Mouse (Mus musculus): Measurements from ENCODE around the gene March9. TPM values are rescaled to one million over a fixed set of nuclear protein-coding genes. Genes with fewer than 3 reads are reported as not detected.

The March9 gene
- total and polyA plus RNA-seq, 2 experiments from 2014 or later = 9.8 to 84.0 TPM

GRCm38 (mm10) chr10:127061513-127061912 lies 1.5 kb upstream of the March9 start:
- 48% methylated on average over 2 of the region's 2 CpGs for WGBS
- no peak for TF ChIP-seq CTCF (IDR thresholded peaks at IDR 0.05)
- H3K9me3 ChIP-seq (ENCODE audit: low read length) = no peaks in the 10 kb centered on the region
- no peak for DNase-seq (ENCODE audit: low spot score)
- H3K27me3 ChIP-seq (ENCODE audit: insufficient read depth, low read length) = no peaks in the 10 kb centered on the region
- no peak for ATAC-seq (ENCODE audit: low FRiP score)
- H3K4me3 ChIP-seq (ENCODE audit: low read depth, low read length) = peak overlapping the region; percentile 86
- peak overlapping the region; percentile 92 for H3K27ac ChIP-seq (ENCODE audit: low read depth, low read length)
- H3K9ac ChIP-seq (replicated peaks; ENCODE audit: low read length, poor library complexity, severe bottlenecking) = peak overlapping the region; percentile 96
- peak overlapping the region; percentile 87 for H3K4me2 ChIP-seq (ENCODE audit: low read depth, low read length, poor library complexity, severe bottlenecking)
- peaks cover 24% of the 10 kb centered on the region for H3K36me3 ChIP-seq (ENCODE audit: insufficient read depth, low read length)
- peaks cover 4% of the 10 kb centered on the region; the same call in 1 of the 2 replicates for H3K4me1 ChIP-seq (ENCODE audit: insufficient read depth, low read length)

DNA sequence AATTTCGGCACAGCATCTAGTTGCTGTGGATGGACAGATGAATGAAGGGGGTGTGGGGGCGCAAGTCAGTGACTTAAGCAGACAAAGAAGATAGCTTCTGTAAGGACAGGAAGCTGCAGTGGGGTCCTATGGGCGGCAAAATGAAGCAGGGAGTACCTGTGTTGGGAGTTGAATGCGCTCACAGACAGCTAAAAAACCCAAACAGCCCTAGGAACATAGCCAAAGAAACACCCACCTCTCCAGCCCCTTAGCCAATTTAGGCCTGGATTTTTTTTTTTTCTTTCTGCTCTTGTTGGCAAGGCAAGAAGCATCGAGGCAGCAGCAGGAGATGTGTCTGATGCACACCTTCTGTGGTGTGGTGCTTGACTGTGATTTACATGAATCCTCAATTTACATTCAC lies 1.1 kb upstream of the March9 start:
- H3K27me3 ChIP-seq (ENCODE audit: insufficient read depth, low read length) = no peaks in the 10 kb centered on the region
- no peak for ATAC-seq (ENCODE audit: low FRiP score)

GRCm38 (mm10) chr10:127059174-127059967 lies 613 bp downstream of the March9 start:
- DNase-seq (ENCODE audit: low spot score) (peak; percentile 49), ATAC-seq (ENCODE audit: low FRiP score) (no peak)
- H3K9me3 ChIP-seq (ENCODE audit: low read length) = no peaks in the 10 kb centered on the region
- H3K36me3 ChIP-seq (ENCODE audit: insufficient read depth, low read length) = peaks cover 31% of the 10 kb centered on the region
- peak overlapping the region; percentile 87 for H3K4me2 ChIP-seq (ENCODE audit: low read depth, low read length, poor library complexity, severe bottlenecking)
- H3K27ac ChIP-seq (ENCODE audit: low read depth, low read length) = peak overlapping the region; percentile 92
- WGBS = under 1% methylated on average over 50 of the region's 92 CpGs
- H3K9ac ChIP-seq (replicated peaks; ENCODE audit: low read length, poor library complexity, severe bottlenecking) = peak overlapping the region; percentile 96
- 0 out of 2 replicates have a peak, but pooled peaks cover 4% of the 10 kb centered on the region for H3K4me1 ChIP-seq (ENCODE audit: insufficient read depth, low read length)
- TF ChIP-seq CTCF (IDR thresholded peaks at IDR 0.05) = no peak
- H3K27me3 ChIP-seq (ENCODE audit: insufficient read depth, low read length) = no peaks in the 10 kb centered on the region
- peak overlapping the region; percentile 86 for H3K4me3 ChIP-seq (ENCODE audit: low read depth, low read length)

More for the DNA sequence above, 1.1 kb upstream of the March9 start:
- Histone ChIP-seq H3K4me2 (ENCODE audit: low read depth, low read length, poor library complexity, severe bottlenecking) (peak overlapping the region; percentile 87), H3K36me3 (ENCODE audit: insufficient read depth, low read length) (peaks cover 27% of the 10 kb centered on the region), H3K9me3 (ENCODE audit: low read length) (no peaks in the 10 kb centered on the region), H3K4me1 (ENCODE audit: insufficient read depth, low read length) (peaks cover 4% of the 10 kb centered on the region; the same call in 1 of the 2 replicates), H3K4me3 (ENCODE audit: low read depth, low read length) (peak overlapping the region; percentile 86), H3K27ac (ENCODE audit: low read depth, low read length) (peak overlapping the region; percentile 92), H3K9ac (replicated peaks; ENCODE audit: low read length, poor library complexity, severe bottlenecking) (peak overlapping the region; percentile 96)
- TF ChIP-seq CTCF (IDR thresholded peaks at IDR 0.05) = no peak
- 18% methylated on average over 5 of the region's 5 CpGs for WGBS
- DNase-seq (ENCODE audit: low spot score) = no peak

GRCm38 (mm10) chr10:127058708-127059107 lies 1.3 kb downstream of the March9 start:
- no peak for TF ChIP-seq CTCF (IDR thresholded peaks at IDR 0.05)
- H3K4me1 ChIP-seq (ENCODE audit: insufficient read depth, low read length) = 0 out of 2 replicates have a peak, but pooled peaks cover 4% of the 10 kb centered on the region
- peak overlapping the region; percentile 87 for H3K4me2 ChIP-seq (ENCODE audit: low read depth, low read length, poor library complexity, severe bottlenecking)
- WGBS = 1% methylated on average over 8 of the region's 8 CpGs
- peak overlapping the region; percentile 86 for H3K4me3 ChIP-seq (ENCODE audit: low read depth, low read length)
- no peaks in the 10 kb centered on the region for H3K27me3 ChIP-seq (ENCODE audit: insufficient read depth, low read length)
- H3K27ac ChIP-seq (ENCODE audit: low read depth, low read length) = peak overlapping the region; percentile 92
- no peaks in the 10 kb centered on the region for H3K9me3 ChIP-seq (ENCODE audit: low read length)
- peak overlapping the region; percentile 96; the same call in 1 of the 2 replicates for H3K9ac ChIP-seq (replicated peaks; ENCODE audit: low read length, poor library complexity, severe bottlenecking)
- DNase-seq (ENCODE audit: low spot score) (no peak), ATAC-seq (ENCODE audit: low FRiP score) (no peak)
- H3K36me3 ChIP-seq (ENCODE audit: insufficient read depth, low read length) = peaks cover 38% of the 10 kb centered on the region

DNA sequence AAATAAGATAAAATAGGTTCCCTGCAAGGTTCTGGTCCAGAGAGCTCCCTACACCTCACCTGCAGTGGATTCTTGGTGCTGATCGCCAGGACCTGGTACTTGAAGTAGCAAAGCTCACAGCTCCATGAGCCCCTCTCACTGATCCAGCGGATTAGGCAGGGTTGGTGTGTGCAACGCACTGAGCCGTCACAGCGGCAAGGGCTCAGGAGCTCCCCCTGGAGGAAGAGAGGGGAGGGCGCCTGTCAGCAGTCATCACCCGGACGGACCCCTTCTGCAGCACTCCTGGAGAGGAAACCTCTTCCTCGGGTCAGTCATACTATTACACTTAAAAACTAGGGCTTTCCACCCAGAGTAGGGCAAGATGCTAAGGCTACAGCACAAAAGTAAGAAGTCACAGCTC lies 1.8 kb downstream of the March9 start:
- Histone ChIP-seq H3K9ac (replicated peaks; ENCODE audit: low read length, poor library complexity, severe bottlenecking) (peak overlapping the region; percentile 96; the same call in 1 of the 2 replicates), H3K36me3 (ENCODE audit: insufficient read depth, low read length) (peaks cover 40% of the 10 kb centered on the region), H3K4me3 (ENCODE audit: low read depth, low read length) (peak overlapping the region; percentile 86), H3K27me3 (ENCODE audit: insufficient read depth, low read length) (no peaks in the 10 kb centered on the region), H3K27ac (ENCODE audit: low read depth, low read length) (no peak overlapping the region), H3K9me3 (ENCODE audit: low read length) (no peaks in the 10 kb centered on the region), H3K4me2 (ENCODE audit: low read depth, low read length, poor library complexity, severe bottlenecking) (peak overlapping the region; percentile 87), H3K4me1 (ENCODE audit: insufficient read depth, low read length) (0 out of 2 replicates have a peak, but pooled peaks cover 4% of the 10 kb centered on the region)
- WGBS = 0% methylated on average over 9 of the region's 9 CpGs
- peak; percentile 86 for TF ChIP-seq CTCF (IDR thresholded peaks at IDR 0.05)
- peak; percentile 18; the same call in 1 of the 2 replicates for ATAC-seq (ENCODE audit: low FRiP score)
- peak; percentile 76 for DNase-seq (ENCODE audit: low spot score)

GRCm38 (mm10) chr10:127056490-127056889 lies 3.5 kb downstream of the March9 start:
- DNase-seq (ENCODE audit: low spot score) = no peak
- 90% methylated on average over 20 of the region's 20 CpGs for WGBS

More at GRCm38 (mm10) chr10:127056490-127056889, 3.5 kb downstream of the March9 start:
- Histone ChIP-seq H3K27me3 (ENCODE audit: insufficient read depth, low read length) (no peaks in the 10 kb centered on the region), H3K9ac (replicated peaks; ENCODE audit: low read length, poor library complexity, severe bottlenecking) (no peak overlapping the region), H3K36me3 (ENCODE audit: insufficient read depth, low read length) (peaks cover 40% of the 10 kb centered on the region), H3K4me1 (ENCODE audit: insufficient read depth, low read length) (0 out of 2 replicates have a peak, but pooled peaks cover 4% of the 10 kb centered on the region), H3K27ac (ENCODE audit: low read depth, low read length) (no peak overlapping the region), H3K4me2 (ENCODE audit: low read depth, low read length, poor library complexity, severe bottlenecking) (no peak overlapping the region), H3K9me3 (ENCODE audit: low read length) (no peaks in the 10 kb centered on the region), H3K4me3 (ENCODE audit: low read depth, low read length) (no peak overlapping the region)
- ATAC-seq (ENCODE audit: low FRiP score) = no peak
- TF ChIP-seq CTCF (IDR thresholded peaks at IDR 0.05) = no peak

All from midbrain, postnatal 0 days (tissue).